Mouse (Mus musculus) bone marrow macrophage, adult 2 months (primary cell): ENCODE results near the gene Cdh5.

Source experiments
- CTCF ChIP-seq: IDR thresholded peaks from 2 replicates; pipeline ENCODE4 v1.5.1; 2012; ENCODE audit warnings: low read depth, mild to moderate bottlenecking, low read length, moderate library complexity
- POLR2A ChIP-seq: IDR thresholded peaks from 2 replicates; pipeline ENCODE4 v1.6.1; 2012; ENCODE audit warnings: mild to moderate bottlenecking, low read depth, low read length, borderline replicate concordance

GRCm38 (mm10) chr8:104107111-104107510, 5.7 kb downstream of the Cdh5 start:
- TF ChIP-seq CTCF = no peak
- TF ChIP-seq POLR2A = no peak
